Mouse (Mus musculus): ENCODE measurements around the gene Tet2. TPM values are rescaled to one million over a fixed set of nuclear protein-coding genes. Genes with fewer than 3 reads are reported as not detected.

Gene Tet2
- polyA plus RNA-seq, 1 experiment from 2014 or later = 15.4 TPM

GRCm38 (mm10) chr3:133508881-133509280 is 36.1 kb downstream of the Tet2 start:
- ATAC-seq (ENCODE audit: low read depth) (no peak), DNase-seq (ENCODE audit: low spot score) (no peak)
- H3K36me3 ChIP-seq (ENCODE audit: control insufficient read depth, insufficient read depth, low read length) = peaks cover 26% of the 10 kb centered on the region

GRCm38 (mm10) chr3:133506289-133506954 is 38.5 kb downstream of the Tet2 start:
- H3K36me3 ChIP-seq (ENCODE audit: control insufficient read depth, insufficient read depth, low read length) = peaks cover 15% of the 10 kb centered on the region

More at GRCm38 (mm10) chr3:133508881-133509280, 36.1 kb downstream of the Tet2 start:
- 86% methylated on average over 3 of the region's 3 CpGs for WGBS
- Histone ChIP-seq H3K9ac (ENCODE audit: low read depth, low read length) (no peak overlapping the region), H3K9me3 (ENCODE audit: control insufficient read depth, low read length) (no peaks in the 10 kb centered on the region), H3K4me2 (ENCODE audit: low read depth, low read length) (no peak overlapping the region), H3K27me3 (replicated peaks; ENCODE audit: control insufficient read depth, insufficient read depth, low read length) (no peaks in the 10 kb centered on the region), H3K4me1 (ENCODE audit: control insufficient read depth, insufficient read depth, low read length) (no peaks in the 10 kb centered on the region), H3K27ac (replicated peaks; ENCODE audit: low read depth, low read length) (no peak overlapping the region), H3K4me3 (ENCODE audit: low read depth, low read length) (no peak overlapping the region)

GRCm38 (mm10) chr3:133496953-133497352 is 48.0 kb downstream of the Tet2 start:
- Histone ChIP-seq H3K4me2 (ENCODE audit: low read depth, low read length) (no peak overlapping the region), H3K27ac (replicated peaks; ENCODE audit: low read depth, low read length) (no peak overlapping the region), H3K4me3 (ENCODE audit: low read depth, low read length) (no peak overlapping the region), H3K9ac (ENCODE audit: low read depth, low read length) (no peak overlapping the region), H3K27me3 (replicated peaks; ENCODE audit: control insufficient read depth, insufficient read depth, low read length) (no peaks in the 10 kb centered on the region), H3K36me3 (ENCODE audit: control insufficient read depth, insufficient read depth, low read length) (0 out of 2 replicates have a peak, but pooled peaks cover 4% of the 10 kb centered on the region), H3K4me1 (ENCODE audit: control insufficient read depth, insufficient read depth, low read length) (no peaks in the 10 kb centered on the region), H3K9me3 (ENCODE audit: control insufficient read depth, low read length) (peaks cover 4% of the 10 kb centered on the region; the same call in 1 of the 2 replicates)
- DNase-seq (ENCODE audit: low spot score) (peak; percentile 12), ATAC-seq (ENCODE audit: low read depth) (no peak)
- WGBS = 72% methylated on average over 7 of the region's 7 CpGs

More at GRCm38 (mm10) chr3:133506289-133506954, 38.5 kb downstream of the Tet2 start:
- H3K9ac ChIP-seq (ENCODE audit: low read depth, low read length) = no peak overlapping the region
- no peak overlapping the region for H3K4me3 ChIP-seq (ENCODE audit: low read depth, low read length)
- no peak overlapping the region for H3K27ac ChIP-seq (replicated peaks; ENCODE audit: low read depth, low read length)
- ATAC-seq (ENCODE audit: low read depth) = no peak
- H3K4me1 ChIP-seq (ENCODE audit: control insufficient read depth, insufficient read depth, low read length) = no peaks in the 10 kb centered on the region
- H3K4me2 ChIP-seq (ENCODE audit: low read depth, low read length) = no peak overlapping the region
- H3K9me3 ChIP-seq (ENCODE audit: control insufficient read depth, low read length) = no peaks in the 10 kb centered on the region
- no peaks in the 10 kb centered on the region for H3K27me3 ChIP-seq (replicated peaks; ENCODE audit: control insufficient read depth, insufficient read depth, low read length)
- DNase-seq (ENCODE audit: low spot score) = no peak
- WGBS = 82% methylated on average over 9 of the region's 9 CpGs

- Histone ChIP-seq H3K4me1 (ENCODE audit: control insufficient read depth, insufficient read depth, low read length) (no peaks in the 10 kb centered on the region), H3K27me3 (replicated peaks; ENCODE audit: control insufficient read depth, insufficient read depth, low read length) (no peaks in the 10 kb centered on the region), H3K4me3 (ENCODE audit: low read depth, low read length) (no peak overlapping the region), H3K4me2 (ENCODE audit: low read depth, low read length) (no peak overlapping the region), H3K27ac (replicated peaks; ENCODE audit: low read depth, low read length) (no peak overlapping the region), H3K9me3 (ENCODE audit: control insufficient read depth, low read length) (peaks cover 4% of the 10 kb centered on the region; the same call in 1 of the 2 replicates), H3K36me3 (ENCODE audit: control insufficient read depth, insufficient read depth, low read length) (peaks cover 30% of the 10 kb centered on the region), H3K9ac (ENCODE audit: low read depth, low read length) (no peak overlapping the region)
- WGBS = 81% methylated on average over 2 of the region's 2 CpGs
- ATAC-seq (ENCODE audit: low read depth) = no peak
- no peak for DNase-seq (ENCODE audit: low spot score)
Measured at GRCm38 (mm10) chr3:133491370-133491769, 53.6 kb downstream of the Tet2 start.

- no peak overlapping the region for H3K4me3 ChIP-seq (ENCODE audit: low read depth, low read length)
- no peaks in the 10 kb centered on the region for H3K9me3 ChIP-seq (ENCODE audit: control insufficient read depth, low read length)
- H3K27ac ChIP-seq (replicated peaks; ENCODE audit: low read depth, low read length) = no peak overlapping the region
- no peak overlapping the region for H3K4me2 ChIP-seq (ENCODE audit: low read depth, low read length)
- H3K36me3 ChIP-seq (ENCODE audit: control insufficient read depth, insufficient read depth, low read length) = peaks cover 53% of the 10 kb centered on the region
- no peaks in the 10 kb centered on the region for H3K4me1 ChIP-seq (ENCODE audit: control insufficient read depth, insufficient read depth, low read length)
- no peak overlapping the region for H3K9ac ChIP-seq (ENCODE audit: low read depth, low read length)
- peak; percentile 14 for DNase-seq (ENCODE audit: low spot score)
- 86% methylated on average over 13 of the region's 13 CpGs for WGBS
- ATAC-seq (ENCODE audit: low read depth) = no peak
- H3K27me3 ChIP-seq (replicated peaks; ENCODE audit: control insufficient read depth, insufficient read depth, low read length) = no peaks in the 10 kb centered on the region
Measured at GRCm38 (mm10) chr3:133488022-133488725, 56.8 kb downstream of the Tet2 start.

GRCm38 (mm10) chr3:133482887-133483286 is 62.1 kb downstream of the Tet2 start:
- H3K4me1 ChIP-seq (ENCODE audit: control insufficient read depth, insufficient read depth, low read length) = no peaks in the 10 kb centered on the region

GRCm38 (mm10) chr3:133478987-133479386 is 66.0 kb downstream of the Tet2 start:
- Histone ChIP-seq H3K4me1 (ENCODE audit: control insufficient read depth, insufficient read depth, low read length) (no peaks in the 10 kb centered on the region), H3K9me3 (ENCODE audit: control insufficient read depth, low read length) (no peaks in the 10 kb centered on the region), H3K27me3 (replicated peaks; ENCODE audit: control insufficient read depth, insufficient read depth, low read length) (no peaks in the 10 kb centered on the region), H3K27ac (replicated peaks; ENCODE audit: low read depth, low read length) (no peak overlapping the region), H3K36me3 (ENCODE audit: control insufficient read depth, insufficient read depth, low read length) (peaks cover 74% of the 10 kb centered on the region), H3K9ac (ENCODE audit: low read depth, low read length) (no peak overlapping the region), H3K4me2 (ENCODE audit: low read depth, low read length) (no peak overlapping the region), H3K4me3 (ENCODE audit: low read depth, low read length) (no peak overlapping the region)
- ATAC-seq (ENCODE audit: low read depth) = no peak
- 92% methylated on average over 3 of the region's 3 CpGs for WGBS
- DNase-seq (ENCODE audit: low spot score) = no peak

More at GRCm38 (mm10) chr3:133482887-133483286, 62.1 kb downstream of the Tet2 start:
- Histone ChIP-seq H3K27ac (replicated peaks; ENCODE audit: low read depth, low read length) (no peak overlapping the region), H3K4me2 (ENCODE audit: low read depth, low read length) (no peak overlapping the region), H3K9ac (ENCODE audit: low read depth, low read length) (no peak overlapping the region), H3K27me3 (replicated peaks; ENCODE audit: control insufficient read depth, insufficient read depth, low read length) (no peaks in the 10 kb centered on the region), H3K4me3 (ENCODE audit: low read depth, low read length) (no peak overlapping the region), H3K9me3 (ENCODE audit: control insufficient read depth, low read length) (no peaks in the 10 kb centered on the region), H3K36me3 (ENCODE audit: control insufficient read depth, insufficient read depth, low read length) (peaks cover 87% of the 10 kb centered on the region)
- no peak for ATAC-seq (ENCODE audit: low read depth)
- no peak for DNase-seq (ENCODE audit: low spot score)
- WGBS = 100% methylated on average over 1 of the region's 1 CpGs

GRCm38 (mm10) chr3:133473781-133474180 is 71.2 kb downstream of the Tet2 start:
- WGBS = 84% methylated on average over 1 of the region's 1 CpGs
- Histone ChIP-seq H3K9ac (ENCODE audit: low read depth, low read length) (no peak overlapping the region), H3K27ac (replicated peaks; ENCODE audit: low read depth, low read length) (no peak overlapping the region), H3K9me3 (ENCODE audit: control insufficient read depth, low read length) (no peaks in the 10 kb centered on the region), H3K4me3 (ENCODE audit: low read depth, low read length) (no peak overlapping the region), H3K4me2 (ENCODE audit: low read depth, low read length) (no peak overlapping the region), H3K27me3 (replicated peaks; ENCODE audit: control insufficient read depth, insufficient read depth, low read length) (no peaks in the 10 kb centered on the region), H3K36me3 (ENCODE audit: control insufficient read depth, insufficient read depth, low read length) (peaks cover 68% of the 10 kb centered on the region), H3K4me1 (ENCODE audit: control insufficient read depth, insufficient read depth, low read length) (no peaks in the 10 kb centered on the region)
- ATAC-seq (ENCODE audit: low read depth) = no peak
- no peak for DNase-seq (ENCODE audit: low spot score)
